Mouse (Mus musculus) ES-E14 (cell line): ENCODE measurements around the gene Hao2. TPM values are rescaled to one million over a fixed set of nuclear protein-coding genes. Genes with fewer than 3 reads are reported as not detected.

Source experiments
- DNase-seq: peaks from one replicate; pipeline ENCODE4 v3.0.0-alpha.2; 2013; ENCODE audit warnings: low read depth, low spot score
- H3K27ac ChIP-seq: 2 replicates; pipeline ENCODE4 v1.5.1; 2012; ENCODE audit warnings: low read depth, mild to moderate bottlenecking, low read length, moderate library complexity, mixed read lengths; ENCODE audit not compliant: poor library complexity, insufficient read depth, severe bottlenecking
- H3K36me3 ChIP-seq: 2 replicates; pipeline ENCODE4 v1.6.1; 2012; ENCODE audit warnings: mild to moderate bottlenecking, low read length, moderate library complexity, mixed read lengths; ENCODE audit not compliant: control insufficient read depth, poor library complexity, insufficient read depth, severe bottlenecking
- H3K4me1 ChIP-seq, 2 experiments: fragments of 150-350 bp in 1 of 2; sonication (generic) in 1 of 2; 2 replicates each; pipeline ENCODE4 v1.6.1; 2012; ENCODE audit warnings: low read length in 2 of 2, mild to moderate bottlenecking in 1 of 2, mixed read lengths in 1 of 2; ENCODE audit not compliant: control insufficient read depth in 2 of 2, insufficient read depth in 2 of 2, poor library complexity in 1 of 2
- H3K4me3 ChIP-seq, 2 experiments: fragments of 150-350 bp in 1 of 2; sonication (generic) in 1 of 2; 2 replicates each; pipeline ENCODE4 v1.5.1; 2012; ENCODE audit warnings: low read length in 2 of 2, low read depth in 1 of 2, mild to moderate bottlenecking in 1 of 2, mixed read lengths in 1 of 2; ENCODE audit not compliant: insufficient read depth in 1 of 2, poor library complexity in 1 of 2, severe bottlenecking in 1 of 2
- H3K9ac ChIP-seq: 2 replicates; pipeline ENCODE4 v1.6.1; 2012; ENCODE audit warnings: low read depth, mild to moderate bottlenecking, low read length, mixed read lengths; ENCODE audit not compliant: poor library complexity, insufficient read depth, severe bottlenecking
- H3K9me3 ChIP-seq: fragments of 150-350 bp; sonication (generic); 2 replicates; pipeline ENCODE4 v1.6.1; 2012; ENCODE audit warnings: low read depth, mild to moderate bottlenecking, low read length; ENCODE audit not compliant: control insufficient read depth, insufficient read depth
- CHD2 ChIP-seq: IDR thresholded peaks from 2 replicates; pipeline ENCODE4 v1.6.1; 2014; ENCODE audit warnings: mild to moderate bottlenecking, low read depth, low read length, inconsistent platforms
- HCFC1 ChIP-seq: IDR thresholded peaks from 2 replicates; pipeline ENCODE4 v1.6.1; 2012; ENCODE audit warnings: low read length, inconsistent platforms, borderline replicate concordance; ENCODE audit not compliant: insufficient read depth
- MAFK ChIP-seq: IDR thresholded peaks from 2 replicates; pipeline ENCODE4 v1.6.1; 2014; ENCODE audit warnings: mild to moderate bottlenecking, low read depth, low read length, inconsistent platforms; ENCODE audit not compliant: insufficient read depth
- ZC3H11A ChIP-seq: IDR thresholded peaks from 2 replicates; pipeline ENCODE4 v1.6.1; 2012; ENCODE audit warnings: low read depth, mild to moderate bottlenecking, inconsistent platforms, low read length, borderline replicate concordance
- ZNF384 ChIP-seq: IDR thresholded peaks from 2 replicates; pipeline ENCODE4 v1.6.1; 2012; ENCODE audit warnings: low read depth, low read length, inconsistent platforms
- in situ Hi-C, 2 experiments: fragments of 600-800 bp; cut with MboI; formaldehyde crosslinking; loops; one replicate each; pipeline ENCODE4 v1.15.1; 2025; ENCODE audit warnings: low sequenced_read_pairs in 2 of 2, inconsistent platforms in 1 of 2; ENCODE audit not compliant: unreplicated experiment in 2 of 2
- total RNA-seq: library from RNA; depleted of rRNA; stranded (reverse); fragments of 300-350 nt; gene quantifications from 2 replicates; pipeline ENCODE4 v1.2.3, GENCODE M21; 2012

Gene Hao2
- total RNA-seq, 1 experiment, result not detected

DNA sequence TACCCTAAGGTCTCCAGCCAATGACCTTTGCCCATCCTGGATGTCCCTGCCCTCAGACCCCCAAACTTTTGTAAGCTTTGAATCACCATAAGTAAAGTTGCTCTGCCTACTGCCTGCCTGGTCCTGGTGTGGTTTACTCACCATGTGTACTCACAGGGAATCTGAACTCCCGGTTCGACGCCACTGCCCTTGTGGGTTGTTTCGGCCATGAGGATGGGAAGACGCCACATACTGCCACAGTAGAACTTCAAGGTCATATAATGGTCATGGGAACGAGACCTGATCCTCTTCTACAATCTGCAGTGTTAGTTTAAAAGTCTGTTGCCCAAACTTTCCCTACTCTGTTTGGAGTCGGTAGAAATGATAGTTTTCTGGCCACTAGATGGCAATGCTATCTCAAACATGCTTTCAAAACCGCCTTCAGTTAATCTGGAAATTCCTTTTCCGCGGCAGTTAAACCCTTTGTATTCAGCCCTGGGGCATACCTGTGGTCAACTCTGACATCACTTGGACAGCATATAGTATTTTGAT lies 2.1 kb upstream of the Hao2 start:
- in situ Hi-C loops, result no loop called here
- no peak for TF ChIP-seq ZNF384
- TF ChIP-seq MAFK, result no peak
- peak; percentile 27; the same call in 1 of the 2 replicates for TF ChIP-seq ZC3H11A
- TF ChIP-seq HCFC1, result no peak
- no peaks in the 10 kb centered on the region for H3K36me3 ChIP-seq
- H3K9ac ChIP-seq, result no peak overlapping the region
- DNase-seq, result peak; percentile 19
- no peak overlapping the region for H3K27ac ChIP-seq
- no peaks in the 10 kb centered on the region for H3K4me1 ChIP-seq
- no peak overlapping the region for H3K4me3 ChIP-seq
- no peaks in the 10 kb centered on the region for H3K9me3 ChIP-seq

DNA sequence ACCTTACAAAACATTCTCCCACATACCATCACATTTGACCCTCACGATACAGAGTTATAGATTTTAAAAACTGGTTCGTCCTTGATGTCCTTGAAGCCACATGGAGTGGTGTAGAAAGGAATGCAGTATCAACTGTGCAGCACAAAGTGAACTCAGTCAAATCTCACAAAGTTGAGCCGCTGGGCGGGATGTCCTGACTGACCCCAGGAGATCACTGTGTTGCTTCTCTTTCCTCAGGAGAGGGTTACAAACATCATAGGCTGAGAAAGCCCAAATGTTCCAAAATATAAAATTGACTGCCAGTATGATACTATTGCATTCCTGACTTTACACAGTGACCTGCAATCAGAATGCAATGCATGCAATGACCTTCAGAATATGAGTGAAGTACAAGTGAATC lies 2.6 kb downstream of the Hao2 start:
- no peak overlapping the region for H3K4me3 ChIP-seq
- no peak overlapping the region for H3K27ac ChIP-seq
- DNase-seq, result no peak
- H3K9me3 ChIP-seq, result no peaks in the 10 kb centered on the region
- H3K4me1 ChIP-seq, result no peaks in the 10 kb centered on the region
- H3K9ac ChIP-seq, result no peak overlapping the region
- in situ Hi-C loops, result no loop called here
- TF ChIP-seq HCFC1 (no peak), ZC3H11A (no peak), CHD2 (no peak), ZNF384 (no peak), MAFK (no peak)
- no peaks in the 10 kb centered on the region for H3K36me3 ChIP-seq

DNA sequence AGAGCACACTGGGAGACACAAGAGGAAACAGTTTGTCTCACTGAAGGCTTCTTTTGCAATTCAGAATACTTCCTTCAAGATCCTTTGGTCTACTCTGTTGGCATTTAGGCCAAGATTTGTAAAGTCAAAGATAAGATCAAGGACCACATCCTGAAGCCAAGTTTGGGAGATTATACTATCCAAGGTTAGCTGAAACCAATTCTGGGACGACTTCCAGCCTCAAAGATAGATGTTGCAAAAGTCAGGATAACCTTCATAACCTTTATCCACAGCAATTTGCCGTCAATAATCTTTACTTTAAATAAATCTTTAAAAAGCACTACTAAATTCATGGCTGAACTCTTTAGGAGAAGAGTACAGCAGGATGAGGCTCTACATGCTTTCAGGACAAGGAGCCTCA lies 4.8 kb downstream of the Hao2 start:
- Histone ChIP-seq H3K36me3 (no peaks in the 10 kb centered on the region), H3K4me3 (no peak overlapping the region), H3K27ac (no peak overlapping the region), H3K9ac (no peak overlapping the region), H3K4me1 (no peaks in the 10 kb centered on the region), H3K9me3 (no peaks in the 10 kb centered on the region)
- DNase-seq, result no peak
- TF ChIP-seq MAFK, result no peak
- TF ChIP-seq HCFC1, result no peak
- no peak for TF ChIP-seq ZNF384
- no peak for TF ChIP-seq ZC3H11A
- TF ChIP-seq CHD2, result no peak
- in situ Hi-C loops, result no loop called here

DNA sequence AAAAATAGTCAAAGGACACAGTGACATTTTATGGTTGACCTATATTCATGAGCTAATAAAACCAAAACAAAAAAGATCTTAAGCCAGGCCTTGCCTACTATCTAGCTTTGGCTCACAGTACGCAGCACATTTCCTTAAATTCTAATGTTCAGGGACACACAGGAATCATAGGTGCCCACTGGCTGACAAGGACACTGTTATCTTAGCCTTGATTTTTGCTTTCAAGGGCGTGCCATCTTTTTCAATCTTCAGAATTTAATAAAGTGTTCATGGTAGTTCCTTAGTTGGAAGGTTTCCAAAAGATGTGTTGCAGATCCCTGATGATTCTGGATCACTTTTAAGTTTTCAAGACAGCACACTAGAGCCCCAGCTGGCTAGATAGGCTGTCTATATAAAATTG lies 12.2 kb downstream of the Hao2 start:
- H3K36me3 ChIP-seq, result no peaks in the 10 kb centered on the region
- no peaks in the 10 kb centered on the region for H3K4me1 ChIP-seq
- H3K9me3 ChIP-seq, result no peaks in the 10 kb centered on the region
- H3K27ac ChIP-seq, result no peak overlapping the region
- in situ Hi-C loops, result no loop called here
- no peak for DNase-seq
- H3K4me3 ChIP-seq, result no peak overlapping the region
- no peak for TF ChIP-seq CHD2
- no peak overlapping the region for H3K9ac ChIP-seq

DNA sequence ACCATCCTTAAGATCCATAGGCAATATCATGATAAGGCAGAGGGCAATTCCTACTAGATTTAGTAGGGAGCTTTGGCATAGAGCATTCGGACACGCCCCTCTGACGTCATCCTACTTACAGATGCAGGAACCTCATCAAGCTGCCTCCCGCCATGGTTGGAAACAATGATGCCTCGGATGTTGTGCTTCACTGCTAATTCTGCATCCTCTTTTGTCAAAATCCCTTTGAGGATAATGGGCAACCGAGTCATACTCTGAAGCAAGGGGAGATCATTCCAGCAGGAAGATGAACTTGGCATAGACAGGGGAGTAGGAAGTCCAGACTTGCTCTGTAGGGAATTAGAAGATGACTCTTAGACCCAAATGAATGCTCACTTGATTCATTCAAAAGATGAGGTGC lies 12.8 kb downstream of the Hao2 start:
- Histone ChIP-seq H3K9ac (no peak overlapping the region), H3K36me3 (no peaks in the 10 kb centered on the region), H3K9me3 (no peaks in the 10 kb centered on the region), H3K4me1 (no peaks in the 10 kb centered on the region), H3K4me3 (no peak overlapping the region), H3K27ac (no peak overlapping the region)
- TF ChIP-seq HCFC1 (no peak), CHD2 (no peak), ZNF384 (no peak), MAFK (no peak), ZC3H11A (no peak)
- in situ Hi-C loops, result no loop called here
- no peak for DNase-seq
